Mouse (Mus musculus) ovary, adult 18-20 months (tissue): ENCODE measurements around the gene Rad23b.
"Not testable (repeated sequence)": the region's sequence is repeated elsewhere in the genome, so short reads cannot be mapped to it uniquely, and the experiment has no call there.

Experiments used
- DNase-seq: peaks from one replicate; pipeline ENCODE4 v3.0.0; 2022; ENCODE audit warnings: low spot score, mixed read lengths

The Rad23b gene

GRCm38 (mm10) chr4:55355845-55356244, 6.0 kb downstream of the Rad23b start:
- DNase-seq = no peak

- no peak for DNase-seq
Measured at GRCm38 (mm10) chr4:55356726-55357125, 6.9 kb downstream of the Rad23b start.

GRCm38 (mm10) chr4:55363866-55364265, 14.0 kb downstream of the Rad23b start:
- DNase-seq = no peak

GRCm38 (mm10) chr4:55364374-55364773, 14.5 kb downstream of the Rad23b start:
- DNase-seq = no peak

GRCm38 (mm10) chr4:55366014-55366413, 16.2 kb downstream of the Rad23b start:
- DNase-seq = no peak

GRCm38 (mm10) chr4:55370127-55370526, 20.3 kb downstream of the Rad23b start:
- no peak for DNase-seq

- DNase-seq = no peak
Measured at GRCm38 (mm10) chr4:55371355-55371754, 21.5 kb downstream of the Rad23b start.

GRCm38 (mm10) chr4:55382350-55382749, 32.5 kb downstream of the Rad23b start:
- DNase-seq = no peak

- DNase-seq = no peak
Measured at GRCm38 (mm10) chr4:55386768-55387167, 36.9 kb downstream of the Rad23b start.

GRCm38 (mm10) chr4:55391480-55391879, 41.6 kb downstream of the Rad23b start:
- no peak for DNase-seq

GRCm38 (mm10) chr4:55392445-55392844, 42.6 kb downstream of the Rad23b start:
- DNase-seq = no peak

- no peak for DNase-seq
Measured at GRCm38 (mm10) chr4:55397911-55398762, 48.3 kb downstream of the Rad23b start.

- DNase-seq = no peak
Measured at GRCm38 (mm10) chr4:55398901-55399300, 49.1 kb downstream of the Rad23b start.

- DNase-seq = no peak
Measured at GRCm38 (mm10) chr4:55405329-55405728, 55.5 kb downstream of the Rad23b start.

GRCm38 (mm10) chr4:55406558-55406957, 56.7 kb downstream of the Rad23b start:
- DNase-seq = no peak

- no peak for DNase-seq
Measured at GRCm38 (mm10) chr4:55408081-55408480, 58.2 kb downstream of the Rad23b start.

GRCm38 (mm10) chr4:55409025-55409424, 59.2 kb downstream of the Rad23b start:
- DNase-seq = no peak

- not testable (repeated sequence) for DNase-seq
Measured at GRCm38 (mm10) chr4:55409578-55410224, 59.9 kb downstream of the Rad23b start.

- DNase-seq = no peak
Measured at GRCm38 (mm10) chr4:55415864-55416263, 66.0 kb downstream of the Rad23b start.

- DNase-seq = no peak
Measured at GRCm38 (mm10) chr4:55426250-55426649, 76.4 kb downstream of the Rad23b start.
